Mouse (Mus musculus): ENCODE results near the gene Zfp97.
"Not testable (repeated sequence)": the region's sequence is repeated elsewhere in the genome, so short reads cannot be mapped to it uniquely, and the experiment has no call there.

Gene Zfp97

GRCm38 (mm10) chr17:17120830-17121502 is at the start of gene Zfp97:
Zfp97 (plus strand) TSS chr17:17121415.
- DNase-seq (ENCODE audit: low read depth, low spot score), result not testable (repeated sequence)

GRCm38 (mm10) chr17:17178757-17179413 is 57.7 kb downstream of the Zfp97 start:
- not testable (repeated sequence) for DNase-seq (ENCODE audit: low read depth, low spot score)

- not testable (repeated sequence) for DNase-seq (ENCODE audit: low read depth, low spot score)
Observed at GRCm38 (mm10) chr17:17194761-17195160, 73.5 kb downstream of the Zfp97 start.

DNA sequence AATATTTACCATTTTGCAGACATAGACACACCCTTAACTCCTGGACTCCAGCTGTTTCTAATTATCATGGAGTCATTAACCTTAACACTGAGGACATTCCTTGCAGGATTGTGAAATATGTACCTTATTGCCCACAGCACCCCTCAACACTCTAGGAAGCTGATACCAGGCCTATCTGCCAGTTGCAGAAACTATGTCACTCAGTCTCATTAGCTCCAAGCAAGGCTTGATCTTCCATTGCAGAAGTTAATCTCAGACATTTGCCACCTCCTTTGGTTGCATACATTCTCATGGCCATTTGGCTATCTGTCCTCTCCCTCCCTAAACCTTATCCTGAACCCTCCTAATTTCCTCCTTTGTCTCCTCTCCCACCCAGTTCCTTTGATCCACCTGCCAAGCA is 74.0 kb downstream of the Zfp97 start:
- no peak for DNase-seq (ENCODE audit: low read depth, low spot score)

DNA sequence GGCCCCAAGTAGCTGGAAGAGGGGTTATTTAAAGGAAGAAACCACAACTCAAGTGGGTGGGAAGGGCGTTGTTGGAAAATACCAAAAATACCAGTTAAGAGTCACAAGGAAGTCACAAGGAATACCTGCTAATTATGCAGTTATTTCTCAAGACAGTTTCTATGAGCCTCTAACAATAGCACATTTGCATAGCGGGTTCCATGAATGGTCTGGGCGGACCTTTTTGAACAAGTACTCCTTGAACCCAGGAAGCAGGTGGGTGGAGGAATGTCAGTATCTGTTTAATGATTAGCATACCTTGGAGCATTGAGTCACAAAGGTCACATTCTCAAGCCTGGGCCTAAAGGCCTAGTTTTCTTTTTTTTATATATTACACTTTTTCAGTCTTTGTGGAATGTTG is 74.9 kb downstream of the Zfp97 start:
- not testable (repeated sequence) for DNase-seq (ENCODE audit: low read depth, low spot score)
